Mouse (Mus musculus) hindbrain, postnatal 0 days (tissue): ENCODE measurements around the gene Igf2r. TPM values are rescaled to one million over a fixed set of nuclear protein-coding genes. Genes with fewer than 3 reads are reported as not detected.

Experiments
- ATAC-seq: fragments of 200-750 bp; cut with Nextera tagmentation; 2 replicates; pipeline ENCODE4 v1.8.0; 2017; ENCODE audit warnings: mild to moderate bottlenecking, moderate TSS enrichment, moderate library complexity
- DNase-seq: peaks from one replicate; pipeline ENCODE4 v3.0.0-alpha.2; 2015; ENCODE audit warnings: low spot score
- H3K27ac ChIP-seq: fragments of 300-500 bp; sonication (generic); 2 replicates; pipeline ENCODE4 v1.5.1; 2014; ENCODE audit warnings: mild to moderate bottlenecking
- H3K27me3 ChIP-seq: fragments of 300-500 bp; sonication (generic); 2 replicates; pipeline ENCODE4 v1.6.1; 2014; ENCODE audit warnings: low read length, mixed read lengths; ENCODE audit not compliant: insufficient read depth
- H3K36me3 ChIP-seq: fragments of 300-500 bp; sonication (generic); 2 replicates; pipeline ENCODE4 v1.6.1; 2014; ENCODE audit warnings: low read length, mixed read lengths; ENCODE audit not compliant: insufficient read depth
- H3K4me1 ChIP-seq: fragments of 300-500 bp; sonication (generic); 2 replicates; pipeline ENCODE4 v1.6.1; 2014; ENCODE audit warnings: antibody characterized with exemption, low read length, mixed read lengths; ENCODE audit not compliant: insufficient read depth
- H3K4me2 ChIP-seq: fragments of 300-500 bp; sonication (generic); 2 replicates; pipeline ENCODE4 v1.6.1; 2014; ENCODE audit warnings: low read depth, mild to moderate bottlenecking, low read length, moderate library complexity, mixed read lengths
- H3K4me3 ChIP-seq: fragments of 300-500 bp; sonication (generic); 2 replicates; pipeline ENCODE4 v1.5.1; 2014; ENCODE audit warnings: low read length
- H3K9ac ChIP-seq: fragments of 300-500 bp; sonication (generic); replicated peaks from 2 replicates; pipeline ENCODE4 v1.6.1; 2014; ENCODE audit warnings: mild to moderate bottlenecking, low read length, moderate library complexity, mixed read lengths
- H3K9me3 ChIP-seq: fragments of 300-500 bp; sonication (generic); 2 replicates; pipeline ENCODE4 v1.6.1; 2016; ENCODE audit warnings: low read length, mixed read lengths
- CTCF ChIP-seq: IDR thresholded peaks from 2 replicates; pipeline ENCODE4 v1.5.1; 2016; ENCODE audit warnings: antibody characterized with exemption, control low read depth, low read depth
- WGBS: fragments of 180-500 bp; shearing (Covaris S2); extraction: QIAGEN DNeasy Blood & Tissue Kit; methylation state at CpG from one replicate; pipeline ENCODE4 v1.1.7; 2014; 5-methylcytosine and 5-hydroxymethylcytosine counted together
- polyA plus RNA-seq: library from polyadenylated mRNA; unstranded; fragments of >200 nt; fragmentation: Nextera tagmentation; extraction: Ambion mirVana; gene quantifications from 2 replicates; pipeline ENCODE4 v1.2.1, GENCODE M21; 2015
- total RNA-seq: library from RNA; depleted of rRNA; stranded (reverse); fragments of >200 nt; gene quantifications from 2 replicates; pipeline ENCODE4 v1.2.3, GENCODE M21; 2014; rRNA removed

Gene Igf2r
- total and polyA plus RNA-seq, 2 experiments from 2014 or later: 4.7 to 30.7 TPM

DNA sequence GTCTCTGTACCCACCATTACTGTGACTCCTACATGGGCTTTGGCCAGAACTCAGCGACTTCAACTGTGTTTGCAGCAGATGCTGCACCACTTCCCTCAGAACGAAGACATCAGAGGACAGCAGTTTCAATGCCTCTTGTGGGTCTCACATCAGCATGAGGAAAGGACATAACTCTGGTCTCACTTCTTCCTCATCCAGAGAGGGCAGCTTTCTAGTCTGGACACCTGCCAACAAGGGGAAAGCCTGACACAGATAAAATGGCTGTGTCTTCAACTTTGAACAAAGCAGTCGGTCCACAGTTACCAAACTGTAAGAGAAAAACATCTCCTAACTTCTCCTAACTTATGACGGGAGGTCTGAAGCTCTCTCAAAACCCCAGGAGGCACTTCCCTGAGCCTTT lies 128.4 kb downstream of the Igf2r start:
- no peak for TF ChIP-seq CTCF
- 74% methylated on average over 4 of the region's 4 CpGs for WGBS
- Histone ChIP-seq H3K9me3 (no peaks in the 10 kb centered on the region), H3K27ac (no peak overlapping the region), H3K4me1 (no peaks in the 10 kb centered on the region), H3K4me3 (no peak overlapping the region), H3K4me2 (no peak overlapping the region), H3K36me3 (no peaks in the 10 kb centered on the region), H3K27me3 (no peaks in the 10 kb centered on the region), H3K9ac (no peak overlapping the region)
- ATAC-seq (no peak), DNase-seq (no peak)

DNA sequence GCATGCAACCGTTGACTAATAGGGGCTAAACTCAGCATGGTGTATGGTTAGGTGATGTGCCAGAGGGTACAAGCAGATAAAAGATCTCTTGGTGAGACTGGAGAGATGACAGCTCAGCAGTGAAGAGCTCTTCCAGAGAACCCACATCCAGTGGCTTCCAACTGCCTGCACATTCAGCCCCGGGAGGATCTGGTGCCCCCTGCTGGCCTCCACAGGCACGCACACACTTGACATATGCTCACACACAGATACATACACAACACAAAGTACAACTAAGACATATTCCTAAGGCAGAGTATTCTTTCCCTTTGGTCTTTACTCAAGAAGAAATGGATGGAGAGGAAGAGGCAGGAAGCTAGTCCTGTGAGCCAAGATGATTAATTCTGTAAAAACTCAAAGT lies 129.9 kb downstream of the Igf2r start:
- H3K4me2 ChIP-seq: no peak overlapping the region
- WGBS: 93% methylated on average over 3 of the region's 3 CpGs
- H3K36me3 ChIP-seq: no peaks in the 10 kb centered on the region
- no peak overlapping the region for H3K9ac ChIP-seq
- H3K4me1 ChIP-seq: no peaks in the 10 kb centered on the region
- H3K4me3 ChIP-seq: no peak overlapping the region
- peak; percentile 21; the same call in 1 of the 2 replicates for TF ChIP-seq CTCF
- no peak overlapping the region for H3K27ac ChIP-seq
- ATAC-seq (no peak), DNase-seq (no peak)
- H3K9me3 ChIP-seq: no peaks in the 10 kb centered on the region
- H3K27me3 ChIP-seq: no peaks in the 10 kb centered on the region

DNA sequence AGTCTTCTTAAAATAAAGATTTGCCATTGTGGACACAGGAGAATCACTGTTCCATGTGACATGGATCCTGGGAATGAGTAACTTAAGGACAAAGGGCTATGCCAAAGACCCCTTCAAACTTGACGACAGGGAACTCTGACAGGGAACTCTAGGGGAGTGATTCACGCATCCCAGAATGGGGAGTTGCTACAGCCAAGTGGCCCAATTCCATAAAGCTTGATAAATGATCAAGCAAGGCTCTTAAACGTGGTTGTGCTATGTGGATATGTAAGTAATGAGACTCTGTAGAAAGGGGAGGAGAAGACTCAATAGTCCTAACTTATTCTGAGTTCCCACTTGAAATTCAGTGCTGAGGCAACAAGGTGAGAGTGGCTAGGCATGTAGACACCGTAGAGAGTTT lies 134.7 kb downstream of the Igf2r start:
- ATAC-seq (no peak), DNase-seq (no peak)
- Histone ChIP-seq H3K4me2 (no peak overlapping the region), H3K4me3 (no peak overlapping the region), H3K27ac (no peak overlapping the region), H3K36me3 (no peaks in the 10 kb centered on the region), H3K9me3 (no peaks in the 10 kb centered on the region), H3K4me1 (0 out of 2 replicates have a peak, but pooled peaks cover 6% of the 10 kb centered on the region), H3K9ac (no peak overlapping the region), H3K27me3 (no peaks in the 10 kb centered on the region)
- TF ChIP-seq CTCF: no peak
- WGBS: 54% methylated on average over 4 of the region's 4 CpGs

Other genes starting within 250 kb of the Igf2r start
- gene Slc22a2, start 185.5 kb downstream of the Igf2r start, total RNA-seq: 0.58 and 0.78 TPM in 2 replicates
- 1.00 and 1.2 TPM in 2 replicates for gene Slc22a2, start 185.5 kb downstream of the Igf2r start, polyA plus RNA-seq
- gene Slc22a1, start 93.8 kb downstream of the Igf2r start, total RNA-seq: 0.10 TPM in 1 of 2 replicates, not detected in the other
- 0.19 and 0.26 TPM in 2 replicates for gene Slc22a1, start 93.8 kb downstream of the Igf2r start, polyA plus RNA-seq
- 0.10 TPM in 1 of 2 replicates, not detected in the other for gene Mas1, start 98.5 kb upstream of the Igf2r start, total RNA-seq
- gene Mas1, start 98.5 kb upstream of the Igf2r start, polyA plus RNA-seq: 0.19 and 0.32 TPM in 2 replicates
- not detected in 2 replicates for gene Mrgprh, start 106.4 kb upstream of the Igf2r start, total RNA-seq
- not detected in 2 replicates for gene Mrgprh, start 106.4 kb upstream of the Igf2r start, polyA plus RNA-seq
- gene Pnldc1, start 140.6 kb upstream of the Igf2r start, total RNA-seq: 0.94 and 2.4 TPM in 2 replicates
- 1.8 and 2.0 TPM in 2 replicates for gene Pnldc1, start 140.6 kb upstream of the Igf2r start, polyA plus RNA-seq
- 310 and 510 TPM in 2 replicates for gene Tcp1, start 146.0 kb upstream of the Igf2r start, total RNA-seq
- 350 TPM in 2 replicates for gene Tcp1, start 146.0 kb upstream of the Igf2r start, polyA plus RNA-seq
- gene Mrpl18, start 146.7 kb upstream of the Igf2r start, total RNA-seq: 34.1 and 46.9 TPM in 2 replicates
- 116 and 123 TPM in 2 replicates for gene Mrpl18, start 146.7 kb upstream of the Igf2r start, polyA plus RNA-seq
- gene Acat3, start 170.9 kb upstream of the Igf2r start, total RNA-seq: 0.36 and 0.94 TPM in 2 replicates
- 0.75 and 0.91 TPM in 2 replicates for gene Acat3, start 170.9 kb upstream of the Igf2r start, polyA plus RNA-seq
- gene Acat2, start 191.1 kb upstream of the Igf2r start, total RNA-seq: 155 and 161 TPM in 2 replicates
- gene Acat2, start 191.1 kb upstream of the Igf2r start, polyA plus RNA-seq: 212 and 215 TPM in 2 replicates
- 48.9 and 54.2 TPM in 2 replicates for gene Wtap, start 224.5 kb upstream of the Igf2r start, total RNA-seq
- gene Wtap, start 224.5 kb upstream of the Igf2r start, polyA plus RNA-seq: 123 and 126 TPM in 2 replicates
- 229 and 295 TPM in 2 replicates for gene Sod2, start 237.2 kb upstream of the Igf2r start, total RNA-seq
- 149 and 155 TPM in 2 replicates for gene Sod2, start 237.2 kb upstream of the Igf2r start, polyA plus RNA-seq